Mouse (Mus musculus): Measurements from ENCODE around the gene Mcm3ap. TPM values are rescaled to one million over a fixed set of nuclear protein-coding genes. Genes with fewer than 3 reads are reported as not detected.

Gene Mcm3ap
- total RNA-seq, 1 experiment from 2014 or later, result 40.8 TPM

DNA sequence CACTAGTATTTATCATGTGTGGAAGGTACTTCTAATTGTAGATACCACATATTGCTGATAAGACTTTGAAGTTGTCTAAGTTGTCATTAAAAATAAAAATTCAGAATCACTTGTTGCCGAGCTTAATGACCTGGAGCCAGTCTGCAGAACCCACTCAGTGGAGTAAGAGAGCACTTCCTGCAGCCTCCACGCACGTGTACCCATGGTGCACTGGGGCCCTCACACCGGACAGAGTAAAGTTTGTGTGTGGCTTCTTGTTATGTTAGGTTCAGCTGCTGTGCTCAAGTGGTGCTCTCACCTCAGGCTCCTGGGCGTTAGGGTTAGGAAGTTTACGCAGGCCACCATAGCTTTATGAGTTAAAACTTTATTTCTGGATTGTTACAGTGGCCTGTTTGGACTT lies 26.8 kb downstream of the Mcm3ap start:
- no peak for DNase-seq

DNA sequence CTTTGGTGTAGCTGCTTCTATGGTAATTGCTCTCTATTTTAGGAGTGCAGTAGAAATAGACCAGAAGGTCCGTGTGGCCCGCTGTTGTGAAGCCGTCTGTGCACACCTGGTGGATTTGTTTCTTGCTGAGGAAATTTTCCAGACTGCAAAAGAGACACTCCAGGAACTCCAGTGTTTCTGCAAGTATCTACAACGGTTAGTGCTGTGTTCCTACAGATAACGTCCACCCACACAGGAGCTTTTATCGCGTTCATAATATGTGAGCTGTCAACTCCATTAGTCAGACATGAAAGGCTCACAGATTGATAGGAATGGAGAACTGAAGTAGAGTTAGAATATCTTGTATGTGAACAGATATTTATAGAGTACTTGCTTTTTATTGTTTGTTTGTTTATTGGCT lies 27.6 kb downstream of the Mcm3ap start:
- DNase-seq, result no peak

DNA sequence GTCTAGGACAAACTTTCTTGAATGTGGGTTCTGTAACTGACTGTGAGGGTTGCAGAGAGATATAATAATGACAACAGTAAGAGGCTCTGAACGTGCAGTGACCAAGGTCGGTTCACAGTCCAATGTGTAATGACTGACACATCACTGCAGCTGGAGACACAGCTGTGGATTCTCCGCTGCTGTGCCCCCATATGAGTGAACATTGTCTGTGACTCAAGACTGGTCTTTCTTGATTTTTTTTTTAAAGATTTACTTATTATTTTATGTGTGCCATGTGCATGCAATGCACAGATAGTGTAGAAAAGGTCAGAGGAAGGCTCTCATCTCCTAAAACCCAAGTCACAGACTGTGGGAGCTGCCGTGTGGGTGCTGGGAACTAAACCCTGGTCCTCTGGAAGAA lies 28.8 kb downstream of the Mcm3ap start:
- DNase-seq, result no peak

DNA sequence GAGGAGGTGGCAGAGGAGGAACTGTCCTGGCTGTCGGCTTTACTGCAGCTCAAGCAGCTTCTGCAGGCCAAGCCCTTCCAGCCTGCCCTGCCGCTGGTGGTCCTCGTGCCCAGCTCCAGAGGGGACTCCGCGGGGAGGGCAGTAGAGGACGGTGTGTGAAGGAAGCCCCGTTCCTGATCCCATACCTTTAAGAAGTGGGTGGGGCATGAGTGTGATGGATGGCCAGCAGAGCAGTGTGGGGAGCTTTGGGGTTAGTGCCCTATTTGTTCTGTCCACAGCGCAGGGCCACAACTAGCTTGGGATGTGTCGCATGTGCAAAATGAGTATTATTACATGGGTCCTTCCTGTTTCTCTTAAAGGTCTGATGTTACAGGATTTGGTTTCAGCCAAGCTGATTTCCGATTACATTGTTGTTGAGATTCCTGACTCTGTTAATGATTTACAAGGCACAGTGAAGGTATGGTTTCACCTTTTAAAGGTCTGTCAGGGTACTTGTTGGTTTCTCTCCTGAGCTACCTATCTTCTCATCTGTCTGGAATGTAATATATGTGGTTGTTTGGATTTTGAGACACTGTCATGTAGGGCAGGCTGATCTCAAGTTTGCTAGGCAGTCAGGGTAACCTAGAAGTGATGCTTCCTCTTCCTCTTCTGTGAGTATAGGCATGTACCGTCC lies 35.7 kb downstream of the Mcm3ap start:
- no peak for DNase-seq

DNA sequence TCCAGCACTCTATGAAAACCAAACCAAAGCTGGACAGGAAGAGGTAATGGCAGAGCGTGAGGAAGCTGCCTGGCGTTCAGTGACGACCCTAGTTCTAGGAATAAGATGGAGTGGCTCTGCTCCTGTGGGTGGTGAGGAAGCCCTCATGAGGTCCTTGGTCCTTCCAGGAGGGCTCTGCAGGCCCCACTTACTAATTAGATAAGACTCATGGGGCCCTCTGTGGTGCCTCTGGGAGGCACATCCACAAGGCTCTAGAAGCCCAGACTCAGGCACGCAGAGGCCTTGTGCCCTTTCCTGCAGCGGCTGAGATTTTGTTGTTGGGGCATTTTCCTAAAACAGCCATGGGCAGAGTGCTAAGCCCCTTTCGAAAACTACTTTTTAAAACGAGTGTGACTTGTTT lies 37.1 kb downstream of the Mcm3ap start:
- DNase-seq, result no peak

DNA sequence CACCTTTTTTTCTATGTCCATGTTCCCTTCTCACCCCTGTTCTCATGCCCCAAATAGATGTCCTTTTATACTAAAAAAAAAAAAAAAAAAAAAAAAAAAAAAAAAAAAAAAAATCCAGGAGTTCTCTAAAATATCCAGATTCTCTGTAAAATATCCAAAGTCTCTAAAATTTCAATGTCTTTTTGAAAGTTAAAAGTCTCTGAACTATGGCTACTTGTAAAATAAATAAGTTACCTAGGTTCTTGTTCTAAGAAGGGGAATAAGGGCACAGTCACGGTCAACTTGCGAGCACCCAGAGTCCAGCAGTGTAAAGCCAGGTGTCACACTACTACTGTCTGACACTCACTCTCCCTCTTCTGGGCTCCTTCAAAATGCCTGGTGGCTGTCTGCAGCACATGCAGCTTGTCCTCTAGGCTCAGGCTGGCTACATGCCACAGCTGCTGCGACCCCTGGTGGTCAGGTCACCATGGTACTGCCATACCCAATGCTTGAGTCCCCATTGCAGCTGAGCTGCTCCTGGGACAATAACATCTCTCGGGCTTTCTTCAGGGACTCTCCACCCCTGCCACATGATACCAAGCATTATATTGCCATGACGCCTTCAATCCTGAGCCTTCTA lies 44.3 kb downstream of the Mcm3ap start:
- DNase-seq, result peak; percentile 76

DNA sequence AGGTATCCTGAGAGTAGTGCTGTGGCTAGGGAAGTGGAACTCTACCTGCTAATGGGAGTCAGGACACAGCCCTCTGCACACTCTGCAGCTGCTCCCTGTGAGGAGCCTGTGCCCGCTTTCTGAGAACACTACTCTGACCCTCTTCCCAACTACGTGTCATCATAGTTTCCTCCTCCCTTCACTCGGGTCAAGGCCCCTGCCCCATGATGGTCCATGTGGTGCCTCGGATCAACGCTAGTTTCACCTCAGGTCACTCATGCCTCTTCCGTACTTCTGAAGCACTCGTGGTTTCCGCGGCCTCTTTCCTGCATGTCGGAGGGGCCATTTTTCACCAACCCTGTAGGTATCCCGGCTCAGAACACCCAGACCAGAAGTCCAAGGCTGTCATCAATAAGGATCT lies 62.2 kb downstream of the Mcm3ap start:
- no peak for DNase-seq

DNA sequence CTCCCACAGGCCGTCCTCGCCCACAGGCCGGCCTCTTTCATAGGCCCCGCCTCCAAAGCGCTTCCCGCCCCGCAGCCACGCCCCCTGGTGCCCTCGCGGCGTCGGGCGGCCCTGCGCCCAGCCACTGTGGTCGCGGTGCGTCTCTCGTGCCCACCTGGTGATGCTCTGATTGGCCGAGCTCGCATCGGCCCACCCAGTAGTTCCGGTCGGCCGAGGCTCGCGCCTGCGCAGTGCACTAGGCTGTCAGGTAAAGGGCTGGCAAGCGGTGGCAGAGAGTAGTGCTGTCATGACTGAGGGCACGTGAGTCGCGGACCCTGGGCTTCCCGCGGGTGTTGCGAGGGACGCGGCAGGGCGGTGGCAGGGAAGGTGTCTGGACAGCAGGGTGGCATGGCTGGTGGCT lies 62.6 kb downstream of the Mcm3ap start, which contains the start of gene Lss:
Lss (plus strand) TSS at position 214 of the 400 bp plus-strand sequence.
- peak; percentile 97 for DNase-seq

DNA sequence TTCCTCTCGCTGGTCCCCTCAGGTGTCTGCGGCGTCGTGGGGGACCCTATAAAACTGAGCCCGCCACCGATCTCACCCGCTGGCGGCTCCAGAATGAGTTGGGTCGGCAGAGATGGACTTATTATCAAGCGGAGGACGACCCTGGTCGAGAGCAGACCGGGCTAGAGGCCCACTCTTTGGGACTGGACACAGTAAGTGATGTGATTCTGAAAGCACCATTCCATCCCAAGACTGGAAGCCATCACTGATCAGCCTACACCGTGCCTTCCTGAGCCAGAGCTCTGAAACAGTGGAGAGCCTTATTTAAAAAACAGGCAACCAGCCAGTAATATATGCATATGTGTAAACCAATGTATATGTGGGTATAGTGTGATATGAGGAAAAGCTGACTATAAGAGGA lies 63.1 kb downstream of the Mcm3ap start:
- DNase-seq, result no peak

DNA sequence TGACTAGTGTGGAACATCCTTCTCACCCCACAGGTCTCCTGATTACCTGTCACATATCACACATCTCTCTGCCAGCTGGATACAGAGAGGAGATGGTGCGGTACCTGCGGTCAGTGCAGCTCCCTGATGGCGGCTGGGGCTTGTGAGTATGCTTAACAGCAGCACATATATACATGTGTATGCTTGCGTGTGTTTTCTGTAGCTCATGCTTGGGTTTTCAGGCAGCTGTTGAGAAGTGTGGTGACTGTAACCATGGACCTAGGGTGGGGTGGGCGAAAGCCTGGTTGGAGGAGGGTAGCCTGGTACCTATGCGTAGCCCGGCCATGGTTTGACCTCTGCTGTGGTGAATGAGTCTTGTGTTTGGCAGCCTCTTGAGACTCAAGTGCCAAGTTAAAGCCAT lies 66.8 kb downstream of the Mcm3ap start:
- no peak for DNase-seq

DNA sequence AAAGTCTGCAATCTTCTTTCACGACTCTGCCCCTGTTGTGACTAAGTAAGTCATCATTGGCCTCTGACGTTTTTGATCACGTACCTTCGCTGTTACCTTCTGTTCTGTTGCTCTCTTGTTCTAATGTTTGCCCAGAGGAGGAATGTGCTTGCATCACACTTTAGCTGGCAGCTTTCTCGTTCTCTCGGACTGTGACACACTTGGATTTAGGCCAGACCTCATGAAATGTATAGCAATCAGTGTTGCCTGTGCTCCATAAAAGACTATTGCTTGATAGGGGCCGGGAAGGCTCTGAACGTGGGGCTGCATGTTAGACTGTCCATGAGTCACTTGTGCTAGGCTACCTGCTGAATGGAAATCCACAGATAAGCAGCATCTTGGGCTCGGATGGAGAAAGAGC lies 68.9 kb downstream of the Mcm3ap start:
- no peak for DNase-seq

DNA sequence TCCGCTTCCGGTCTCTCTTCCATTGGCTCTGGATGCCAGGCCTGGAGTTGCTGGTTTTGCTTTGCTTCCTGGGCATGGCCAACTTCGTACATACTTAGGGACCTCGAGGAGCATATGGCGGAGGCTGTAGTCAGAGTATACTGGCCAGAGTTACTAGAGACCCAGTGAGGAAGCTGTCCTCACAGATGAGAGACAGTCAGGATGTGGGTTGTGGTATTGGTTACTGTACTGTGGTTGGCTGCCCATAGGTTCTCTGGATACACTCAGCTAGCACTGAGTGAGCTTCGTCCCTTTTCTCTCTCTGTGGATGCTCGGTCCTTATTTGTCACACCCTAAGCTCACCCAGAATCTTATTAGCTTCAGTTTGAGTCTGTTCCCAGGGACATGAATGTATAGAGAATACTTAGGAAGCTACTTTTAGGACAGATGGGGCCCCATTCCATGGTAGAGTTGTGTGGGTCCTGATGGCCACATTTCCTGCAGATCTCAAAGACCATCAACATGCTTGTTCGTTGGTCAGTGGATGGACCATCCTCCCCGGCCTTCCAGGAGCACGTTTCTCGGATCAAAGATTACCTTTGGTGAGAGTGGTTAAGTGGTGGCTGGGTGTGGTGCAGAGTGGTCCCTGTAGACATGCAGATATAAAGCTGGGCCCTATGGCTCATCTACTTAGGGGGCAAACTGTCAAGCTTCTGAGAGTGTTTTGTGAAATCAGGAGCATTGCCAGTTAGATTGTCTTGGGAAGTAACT lies 72.8 kb downstream of the Mcm3ap start:
- DNase-seq, result no peak

DNA sequence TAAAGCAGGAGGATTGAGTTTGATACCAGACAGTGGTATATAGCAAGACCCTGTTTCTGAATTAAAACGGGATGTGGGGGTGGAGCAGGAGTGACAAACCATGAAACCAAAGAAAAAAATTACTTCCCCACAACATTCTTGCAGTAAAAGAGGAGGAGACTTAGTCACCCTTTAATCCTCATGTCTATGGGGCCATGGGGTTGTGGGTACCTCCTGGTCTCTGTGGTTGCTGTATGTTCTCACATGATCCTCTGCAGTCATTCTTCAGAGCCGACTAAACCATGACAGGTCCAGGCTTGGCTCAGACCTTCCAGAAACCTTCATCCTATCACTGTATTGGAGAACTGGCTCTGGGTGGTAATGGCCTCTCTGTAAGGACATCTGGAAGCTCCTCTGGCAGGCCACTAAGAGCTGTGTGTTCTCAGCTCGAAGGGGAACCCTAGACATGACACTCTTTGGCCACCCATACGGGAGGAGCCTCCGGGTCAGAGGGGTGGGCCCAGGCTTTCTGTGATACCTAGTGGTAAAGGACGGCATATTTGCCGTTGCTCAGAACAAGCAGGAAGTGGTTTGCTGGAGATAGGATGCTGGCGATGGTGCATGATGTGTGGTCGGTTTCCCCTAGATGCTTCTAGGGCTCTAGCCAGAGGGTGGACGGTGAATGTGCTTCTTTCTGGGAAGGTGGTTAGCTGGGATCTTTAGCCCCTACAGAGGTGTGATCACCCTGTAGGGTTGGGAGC lies 74.1 kb downstream of the Mcm3ap start:
- DNase-seq, result no peak

DNA sequence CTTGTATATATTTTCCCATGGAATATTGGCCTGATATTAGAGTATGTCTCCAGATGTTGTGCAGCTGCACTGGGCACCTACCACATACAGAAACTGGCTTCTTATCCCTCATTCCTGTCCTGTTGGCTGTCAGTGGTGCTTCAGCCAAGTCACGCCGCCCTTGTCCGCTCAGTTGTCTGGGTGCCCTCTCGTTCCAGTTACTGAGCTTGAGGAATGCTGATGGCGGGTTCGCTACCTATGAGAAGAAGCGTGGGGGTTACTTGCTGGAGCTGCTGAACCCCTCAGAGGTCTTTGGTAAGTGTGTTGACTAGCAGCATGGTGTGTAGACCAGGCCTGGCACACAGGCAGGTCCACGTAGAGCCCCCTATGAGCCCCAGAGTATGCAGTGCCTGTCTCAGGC lies 77.8 kb downstream of the Mcm3ap start:
- DNase-seq, result no peak

DNA sequence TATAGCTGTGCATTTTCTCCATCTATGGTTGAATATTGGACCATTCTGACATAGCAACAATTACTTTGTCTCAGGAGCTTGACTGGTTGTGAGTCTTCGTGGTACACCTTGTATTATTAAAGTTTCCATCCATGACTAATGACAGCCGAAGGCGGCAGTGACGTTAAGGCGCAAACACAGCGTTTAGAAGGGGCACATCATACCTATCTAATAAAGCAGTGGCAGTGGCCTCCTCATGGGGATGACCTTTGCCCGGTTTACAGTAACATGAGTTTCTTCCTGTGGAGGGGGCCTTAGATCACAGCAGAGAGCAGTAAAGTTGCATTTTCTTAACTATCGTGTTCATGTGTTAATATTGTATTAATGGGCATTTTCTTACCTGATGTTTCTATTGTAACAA lies 79.5 kb downstream of the Mcm3ap start:
- no peak for DNase-seq

DNA sequence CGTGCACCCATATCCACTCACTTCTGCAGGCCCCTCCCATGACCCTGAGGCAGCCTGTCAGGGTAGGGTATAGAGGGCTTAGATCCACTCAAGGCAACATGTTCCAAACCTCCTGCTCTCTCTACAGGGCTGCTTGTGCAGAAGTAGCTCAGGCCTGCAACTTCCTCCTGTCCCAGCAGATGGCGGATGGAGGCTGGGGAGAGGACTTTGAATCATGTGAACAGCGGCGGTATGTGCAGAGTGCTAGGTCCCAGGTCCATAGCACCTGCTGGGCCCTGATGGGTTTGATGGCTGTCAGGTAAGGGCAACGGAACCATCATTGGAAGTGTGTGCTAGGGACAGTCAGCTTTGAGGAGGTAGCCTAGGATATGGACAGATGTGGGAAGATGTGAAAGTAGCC lies 81.7 kb downstream of the Mcm3ap start:
- no peak for DNase-seq

DNA sequence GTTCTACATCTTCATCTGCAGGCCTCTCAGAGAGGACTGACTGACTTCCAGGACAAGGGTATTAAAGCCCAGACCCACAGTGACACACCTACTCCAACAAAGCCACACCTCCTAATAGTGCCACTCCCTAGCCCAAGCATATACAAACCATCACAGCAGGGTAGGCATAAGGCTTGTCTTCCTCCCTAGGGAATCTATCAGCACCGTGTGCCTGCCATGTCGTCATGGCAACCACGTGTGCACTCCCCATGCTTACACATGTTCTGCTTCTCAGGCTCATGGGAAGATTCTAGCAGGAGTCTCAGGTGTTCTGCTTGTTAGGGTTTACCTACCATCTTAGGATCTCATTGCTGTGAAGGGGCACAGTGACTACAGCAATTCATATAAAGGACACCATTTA lies 82.8 kb downstream of the Mcm3ap start:
- no peak for DNase-seq

DNA sequence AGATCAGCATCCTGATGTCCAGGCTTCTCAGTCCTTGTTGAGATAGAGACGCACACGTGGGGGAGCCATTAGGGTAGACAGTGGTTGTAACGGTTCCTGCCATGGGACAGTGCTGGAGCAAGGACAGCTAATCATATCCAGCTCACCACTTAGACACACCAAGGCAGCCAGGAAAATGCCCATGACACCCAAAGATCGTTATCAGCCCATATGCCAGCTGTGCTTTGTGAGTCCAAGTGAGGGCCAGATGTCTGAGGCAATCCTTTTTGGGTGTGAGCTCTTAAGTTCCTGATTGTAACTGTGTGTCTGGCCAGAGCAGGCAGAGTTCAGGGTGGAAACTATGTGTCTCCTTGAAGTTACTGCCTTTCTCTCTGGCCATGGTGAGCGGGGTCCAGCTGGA lies 85.3 kb downstream of the Mcm3ap start:
- DNase-seq, result no peak

DNA sequence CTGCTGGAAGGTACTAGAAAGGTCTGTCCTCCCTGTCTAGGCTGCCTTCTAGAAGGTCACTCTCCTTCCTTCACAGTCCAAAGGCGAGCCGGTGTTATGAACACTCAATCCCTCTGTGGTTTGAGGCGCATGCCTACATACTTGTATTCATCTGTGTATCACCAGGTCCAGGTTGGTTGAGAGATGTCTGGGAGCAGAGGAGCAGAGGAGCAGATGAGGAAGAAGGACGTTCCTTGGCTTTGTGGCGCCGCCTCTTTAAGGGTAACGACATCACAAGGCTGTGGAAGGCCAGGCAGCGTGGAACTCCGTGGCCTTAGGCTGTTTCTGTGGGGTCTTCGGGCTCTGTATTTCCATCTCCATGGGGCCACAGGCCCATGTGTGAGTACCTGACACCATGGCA lies 93.2 kb downstream of the Mcm3ap start, which contains the start of gene Spatc1l:
Spatc1l (plus strand) TSS at position 301 of the 400 bp plus-strand sequence.
- DNase-seq, result no peak
